Mouse (Mus musculus): ENCODE data around the gene Zdhhc13. TPM values are rescaled to one million over a fixed set of nuclear protein-coding genes. Genes with fewer than 3 reads are reported as not detected.

Gene Zdhhc13
- polyA plus RNA-seq, 1 experiment = 12.5 TPM

DNA sequence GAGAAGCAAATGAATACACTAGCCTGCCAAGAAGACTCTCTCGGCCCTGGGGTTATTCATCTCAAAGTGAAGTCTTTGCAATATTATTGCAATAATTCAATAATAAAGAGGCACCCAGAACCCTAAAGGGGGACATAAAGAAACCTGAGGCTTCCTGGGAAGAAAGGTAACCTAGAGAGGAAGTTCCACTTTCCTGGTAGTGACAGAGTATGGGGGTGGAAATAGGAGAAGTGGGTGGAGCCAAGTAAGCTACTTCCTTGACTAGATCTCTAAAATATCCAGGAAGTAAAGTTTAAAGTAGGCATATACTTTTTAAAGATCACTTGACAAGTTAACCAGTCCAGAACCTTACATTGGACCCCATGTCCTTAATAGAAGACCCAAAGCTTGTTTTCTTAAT is 13.4 kb upstream of the Zdhhc13 start:
- Histone ChIP-seq H3K4me3 (replicated peaks; ENCODE audit: control insufficient read depth, low read depth, low read length) (no peak overlapping the region), H3K4me1 (ENCODE audit: control insufficient read depth, insufficient read depth, low read length) (no peaks in the 10 kb centered on the region), H3K27ac (ENCODE audit: control insufficient read depth, insufficient read depth, low read depth, low read length, poor library complexity) (no peak overlapping the region)
- TF ChIP-seq CTCF (IDR thresholded peaks at IDR 0.05; ENCODE audit: control insufficient read depth, insufficient read depth, low read length) (no peak), POLR2A (IDR thresholded peaks at IDR 0.05; ENCODE audit: borderline replicate concordance, control insufficient read depth, low read depth, low read length) (no peak)
- 78% methylated on average over 1 of the region's 1 CpGs for WGBS

DNA sequence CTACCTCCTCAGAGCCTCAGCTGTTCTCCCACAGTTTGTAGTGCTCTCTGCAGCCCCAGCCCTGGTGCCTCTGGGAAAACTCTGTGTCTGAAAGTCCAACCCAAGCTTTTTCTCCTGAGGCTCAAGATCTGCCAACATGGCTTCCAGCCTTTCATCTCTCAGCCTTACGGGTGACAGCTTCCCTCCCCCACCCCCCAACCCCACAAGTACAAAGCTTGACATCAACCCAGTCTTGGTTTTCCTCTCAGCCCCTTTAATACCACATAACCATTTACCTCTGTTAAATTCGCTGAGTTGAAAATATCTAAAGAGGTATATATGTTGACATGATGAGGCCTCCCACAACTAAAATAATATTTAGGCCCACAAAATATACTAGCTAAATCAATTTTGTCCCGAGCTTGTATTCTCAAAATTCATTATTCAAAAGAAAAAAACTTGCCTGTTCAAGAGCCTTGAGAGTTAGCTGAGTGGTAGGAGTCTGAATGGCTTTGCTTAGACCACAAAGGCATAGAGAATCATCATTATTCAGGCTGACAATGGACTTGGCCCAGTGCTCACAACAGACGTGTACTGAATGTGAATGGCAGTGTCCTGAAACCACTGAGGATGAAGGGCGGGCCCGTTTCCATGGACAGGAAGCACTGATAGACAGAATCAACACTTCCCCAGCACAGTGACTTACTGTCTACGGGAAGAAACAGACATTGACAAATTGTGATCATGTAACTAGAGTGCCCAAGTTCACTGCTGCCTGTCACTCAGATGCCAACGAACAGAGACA is 10.9 kb upstream of the Zdhhc13 start:
- no peaks in the 10 kb centered on the region for H3K4me1 ChIP-seq (ENCODE audit: control insufficient read depth, insufficient read depth, low read length)
- no peak for TF ChIP-seq POLR2A (IDR thresholded peaks at IDR 0.05; ENCODE audit: borderline replicate concordance, control insufficient read depth, low read depth, low read length)
- TF ChIP-seq CTCF (IDR thresholded peaks at IDR 0.05; ENCODE audit: control insufficient read depth, insufficient read depth, low read length) = no peak
- H3K27ac ChIP-seq (ENCODE audit: control insufficient read depth, insufficient read depth, low read depth, low read length, poor library complexity) = no peak overlapping the region
- 44% methylated on average over 8 of the region's 8 CpGs for WGBS
- H3K4me3 ChIP-seq (replicated peaks; ENCODE audit: control insufficient read depth, low read depth, low read length) = no peak overlapping the region

DNA sequence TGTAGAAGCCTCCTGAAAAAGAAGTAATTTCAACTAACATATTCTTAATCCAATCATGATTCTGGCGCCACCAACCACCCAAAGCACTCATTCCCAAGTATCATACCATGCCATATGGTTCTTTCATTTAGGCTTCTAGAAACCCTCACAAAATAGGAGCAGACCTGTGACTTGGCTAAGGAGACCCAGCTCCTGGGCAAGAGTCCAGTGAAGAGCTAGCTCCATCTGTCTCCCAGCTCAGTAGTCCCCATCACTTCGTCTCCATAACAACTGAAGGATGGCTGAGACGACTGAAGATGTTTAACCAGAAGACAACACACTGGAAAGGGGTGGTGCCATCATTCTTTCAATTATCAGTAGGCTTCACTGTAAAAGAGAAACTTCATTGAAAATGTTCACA is 9.7 kb upstream of the Zdhhc13 start:
- 80% methylated on average over 3 of the region's 3 CpGs for WGBS
- peaks cover 1% of the 10 kb centered on the region; the same call in 1 of the 2 replicates for H3K4me1 ChIP-seq (ENCODE audit: control insufficient read depth, insufficient read depth, low read length)
- no peak overlapping the region for H3K27ac ChIP-seq (ENCODE audit: control insufficient read depth, insufficient read depth, low read depth, low read length, poor library complexity)
- TF ChIP-seq CTCF (IDR thresholded peaks at IDR 0.05; ENCODE audit: control insufficient read depth, insufficient read depth, low read length) (no peak), POLR2A (IDR thresholded peaks at IDR 0.05; ENCODE audit: borderline replicate concordance, control insufficient read depth, low read depth, low read length) (no peak)
- H3K4me3 ChIP-seq (replicated peaks; ENCODE audit: control insufficient read depth, low read depth, low read length) = no peak overlapping the region

DNA sequence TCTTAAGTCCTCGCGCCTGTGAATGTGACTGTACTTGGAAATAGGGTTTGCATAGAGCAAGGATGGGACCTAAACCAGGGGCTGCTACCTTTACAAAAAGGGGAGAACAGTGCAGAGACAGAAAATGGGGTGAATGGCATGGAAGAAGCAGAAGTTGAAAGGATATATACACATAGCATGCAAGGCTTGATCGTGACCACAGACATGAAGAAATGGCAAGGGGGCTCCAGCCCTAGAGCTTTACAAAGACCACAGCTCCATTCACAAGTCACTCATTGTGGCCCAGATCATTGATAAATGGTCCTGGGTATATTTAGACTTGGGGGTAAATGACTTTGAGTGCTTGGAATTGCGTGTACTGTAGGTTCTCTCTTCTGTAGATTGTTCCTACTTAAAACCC is 6.4 kb upstream of the Zdhhc13 start:
- H3K4me3 ChIP-seq (replicated peaks; ENCODE audit: control insufficient read depth, low read depth, low read length) = no peak overlapping the region
- 68% methylated on average over 4 of the region's 4 CpGs for WGBS
- peaks cover 1% of the 10 kb centered on the region; the same call in 1 of the 2 replicates for H3K4me1 ChIP-seq (ENCODE audit: control insufficient read depth, insufficient read depth, low read length)
- H3K27ac ChIP-seq (ENCODE audit: control insufficient read depth, insufficient read depth, low read depth, low read length, poor library complexity) = no peak overlapping the region
- TF ChIP-seq POLR2A (IDR thresholded peaks at IDR 0.05; ENCODE audit: borderline replicate concordance, control insufficient read depth, low read depth, low read length) (no peak), CTCF (IDR thresholded peaks at IDR 0.05; ENCODE audit: control insufficient read depth, insufficient read depth, low read length) (no peak)

DNA sequence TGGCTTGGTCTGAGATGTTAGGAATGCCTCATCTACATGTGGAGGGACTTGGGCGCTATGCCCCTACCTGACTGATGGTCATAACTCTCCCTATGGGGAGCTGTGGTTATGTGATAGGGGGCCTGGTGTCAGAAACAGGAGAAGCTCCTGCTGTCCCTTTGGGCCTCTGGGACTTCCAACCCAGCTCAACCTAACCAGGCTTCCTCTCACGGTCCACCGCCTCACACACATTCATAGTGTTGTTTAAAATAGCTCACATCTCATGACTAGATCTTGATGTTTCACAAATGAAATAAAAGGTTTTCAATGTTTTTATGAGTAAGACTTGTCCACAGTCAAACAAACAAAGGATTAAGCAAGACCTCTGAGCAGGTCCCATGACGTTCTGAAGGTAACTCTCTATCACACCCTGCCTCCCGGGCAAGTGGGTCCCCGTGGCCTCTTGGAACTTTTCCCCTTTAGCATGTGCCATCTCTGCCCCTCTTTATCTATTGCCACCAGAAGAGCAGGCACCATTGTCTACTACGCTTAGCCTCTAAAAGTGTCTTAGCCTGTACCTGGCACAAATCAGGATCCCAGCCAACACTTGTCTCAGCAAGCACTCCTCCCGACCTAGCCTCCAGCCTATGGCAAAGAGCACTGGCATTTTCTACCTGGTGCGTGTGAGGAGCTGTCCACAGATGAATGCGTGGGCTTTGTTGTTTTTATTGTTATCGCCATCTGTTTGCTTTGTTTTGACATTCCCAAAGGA is 3.9 kb upstream of the Zdhhc13 start:
- TF ChIP-seq CTCF (IDR thresholded peaks at IDR 0.05; ENCODE audit: control insufficient read depth, insufficient read depth, low read length) = no peak
- no peak for TF ChIP-seq POLR2A (IDR thresholded peaks at IDR 0.05; ENCODE audit: borderline replicate concordance, control insufficient read depth, low read depth, low read length)
- 65% methylated on average over 11 of the region's 11 CpGs for WGBS
- Histone ChIP-seq H3K4me1 (ENCODE audit: control insufficient read depth, insufficient read depth, low read length) (peaks cover 2% of the 10 kb centered on the region; the same call in 1 of the 2 replicates), H3K27ac (ENCODE audit: control insufficient read depth, insufficient read depth, low read depth, low read length, poor library complexity) (no peak overlapping the region), H3K4me3 (replicated peaks; ENCODE audit: control insufficient read depth, low read depth, low read length) (no peak overlapping the region)

DNA sequence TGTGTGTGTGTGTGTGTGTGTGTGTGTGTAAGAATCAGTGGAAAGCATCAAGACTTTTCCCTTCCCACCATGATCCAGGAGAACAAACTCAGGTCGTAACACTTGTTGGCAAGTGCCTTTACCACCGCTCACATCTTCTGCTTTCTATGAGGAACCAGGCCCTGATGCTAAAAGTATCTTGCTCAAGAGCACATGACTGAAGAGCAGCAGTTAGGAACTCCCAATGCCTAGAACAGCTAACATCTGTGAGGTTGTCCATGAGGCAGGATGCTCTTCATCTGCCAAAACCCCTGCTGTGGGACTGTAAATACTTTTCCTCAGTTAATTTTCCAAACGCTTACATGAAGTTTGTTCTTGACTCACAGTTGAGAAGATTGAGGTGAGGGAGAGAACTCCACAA is 455 bp upstream of the Zdhhc13 start:
- no peak for TF ChIP-seq CTCF (IDR thresholded peaks at IDR 0.05; ENCODE audit: control insufficient read depth, insufficient read depth, low read length)
- TF ChIP-seq POLR2A (IDR thresholded peaks at IDR 0.05; ENCODE audit: borderline replicate concordance, control insufficient read depth, low read depth, low read length) = no peak
- WGBS = 20% methylated on average over 3 of the region's 3 CpGs
- H3K4me3 ChIP-seq (replicated peaks; ENCODE audit: control insufficient read depth, low read depth, low read length) = peak overlapping the region; percentile 62
- H3K4me1 ChIP-seq (ENCODE audit: control insufficient read depth, insufficient read depth, low read length) = peaks cover 2% of the 10 kb centered on the region; the same call in 1 of the 2 replicates
- H3K27ac ChIP-seq (ENCODE audit: control insufficient read depth, insufficient read depth, low read depth, low read length, poor library complexity) = peak overlapping the region; percentile 90

DNA sequence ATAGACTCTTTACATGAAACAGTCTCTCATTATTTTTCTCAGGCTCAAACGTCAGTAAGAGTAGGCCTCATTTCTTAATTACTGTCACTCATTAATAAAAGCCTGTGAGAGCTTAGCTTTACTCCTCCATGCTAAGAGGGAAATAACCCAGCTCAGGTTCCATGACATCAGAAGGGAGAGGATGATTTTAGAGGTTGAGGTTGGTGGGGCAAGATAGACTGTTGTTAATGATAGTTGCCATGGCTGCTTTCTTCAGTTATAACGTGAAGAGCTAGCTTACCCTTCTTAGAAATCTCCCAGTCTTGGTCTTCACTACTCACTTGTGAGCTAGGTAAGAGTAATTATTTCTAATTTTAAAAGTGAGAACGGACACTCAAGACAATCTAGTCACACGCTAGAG is 1.3 kb downstream of the Zdhhc13 start:
- Histone ChIP-seq H3K27ac (ENCODE audit: control insufficient read depth, insufficient read depth, low read depth, low read length, poor library complexity) (no peak overlapping the region), H3K4me1 (ENCODE audit: control insufficient read depth, insufficient read depth, low read length) (peaks cover 1% of the 10 kb centered on the region; the same call in 1 of the 2 replicates), H3K4me3 (replicated peaks; ENCODE audit: control insufficient read depth, low read depth, low read length) (no peak overlapping the region)
- 69% methylated on average over 4 of the region's 4 CpGs for WGBS
- no peak for TF ChIP-seq CTCF (IDR thresholded peaks at IDR 0.05; ENCODE audit: control insufficient read depth, insufficient read depth, low read length)
- TF ChIP-seq POLR2A (IDR thresholded peaks at IDR 0.05; ENCODE audit: borderline replicate concordance, control insufficient read depth, low read depth, low read length) = no peak

DNA sequence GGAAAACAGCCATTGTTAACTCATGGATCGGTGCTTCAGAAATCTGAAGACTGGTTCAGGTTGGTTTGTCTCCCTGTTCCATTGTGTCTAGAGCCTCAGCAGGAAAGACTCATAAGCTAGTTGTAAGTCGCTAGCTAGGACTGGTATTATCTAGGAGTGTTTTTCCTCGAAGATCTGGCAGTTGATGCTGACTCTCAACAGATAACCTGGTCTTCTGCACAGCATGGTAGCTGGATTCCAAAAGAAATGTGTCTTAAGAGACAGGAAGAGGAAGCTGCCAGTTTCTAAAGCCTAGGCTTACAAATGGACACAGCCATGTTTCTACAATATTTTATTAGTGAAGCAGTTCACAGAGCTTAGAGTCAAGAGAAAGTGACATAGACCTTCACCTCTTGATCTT is 2.6 kb downstream of the Zdhhc13 start:
- WGBS = 67% methylated on average over 3 of the region's 3 CpGs
- Histone ChIP-seq H3K4me1 (ENCODE audit: control insufficient read depth, insufficient read depth, low read length) (peaks cover 1% of the 10 kb centered on the region; the same call in 1 of the 2 replicates), H3K27ac (ENCODE audit: control insufficient read depth, insufficient read depth, low read depth, low read length, poor library complexity) (no peak overlapping the region), H3K4me3 (replicated peaks; ENCODE audit: control insufficient read depth, low read depth, low read length) (no peak overlapping the region)
- no peak for TF ChIP-seq POLR2A (IDR thresholded peaks at IDR 0.05; ENCODE audit: borderline replicate concordance, control insufficient read depth, low read depth, low read length)
- TF ChIP-seq CTCF (IDR thresholded peaks at IDR 0.05; ENCODE audit: control insufficient read depth, insufficient read depth, low read length) = no peak

Measured in bone marrow, adult 2 months (tissue).